Mouse (Mus musculus) liver, postnatal 0 days (tissue): ENCODE results near the gene Zfp334.

Experiments
- CTCF ChIP-seq: sonication (generic); IDR thresholded peaks from 2 replicates; pipeline ENCODE4 v1.5.1; 2016; ENCODE audit warnings: antibody characterized with exemption, low read depth
- EP300 ChIP-seq: IDR thresholded peaks from 2 replicates; pipeline ENCODE4 v1.6.1; 2016; ENCODE audit warnings: antibody characterized with exemption, low read depth, mild to moderate bottlenecking

GRCm38 (mm10) chr2:165376001-165376400 is 12.1 kb downstream of the Zfp334 start:
- TF ChIP-seq EP300 (no peak), CTCF (no peak)
